Mouse (Mus musculus) heart, embryonic 12.5 days (tissue): ENCODE results near the gene Aunip. TPM values are rescaled to one million over a fixed set of nuclear protein-coding genes. Genes with fewer than 3 reads are reported as not detected.

Experiments
- ATAC-seq: fragments of 200-750 bp; cut with Nextera tagmentation; 2 replicates; pipeline ENCODE4 v1.8.0; 2017; ENCODE audit warnings: moderate TSS enrichment, moderate library complexity; ENCODE audit not compliant: insufficient number of reproducible peaks, low FRiP score
- H3K27ac ChIP-seq: fragments of 300-500 bp; sonication (generic); 2 replicates; pipeline ENCODE4 v1.5.1; 2016; ENCODE audit warnings: mild to moderate bottlenecking, moderate library complexity; ENCODE audit not compliant: poor library complexity, severe bottlenecking
- H3K27me3 ChIP-seq: fragments of 300-500 bp; sonication (generic); replicated peaks from 2 replicates; pipeline ENCODE4 v1.6.1; 2016; ENCODE audit warnings: mild to moderate bottlenecking, moderate library complexity
- H3K36me3 ChIP-seq: fragments of 300-500 bp; sonication (generic); 2 replicates; pipeline ENCODE4 v1.6.1; 2016; ENCODE audit warnings: mild to moderate bottlenecking, moderate library complexity
- H3K4me1 ChIP-seq: fragments of 300-500 bp; sonication (generic); replicated peaks from 2 replicates; pipeline ENCODE4 v1.6.1; 2016; ENCODE audit warnings: mild to moderate bottlenecking
- H3K4me2 ChIP-seq: fragments of 300-500 bp; sonication (generic); 2 replicates; pipeline ENCODE4 v1.6.1; 2016; ENCODE audit warnings: mild to moderate bottlenecking, moderate library complexity
- H3K4me3 ChIP-seq: fragments of 300-500 bp; sonication (generic); 2 replicates; pipeline ENCODE4 v1.5.1; 2016; ENCODE audit warnings: mild to moderate bottlenecking
- H3K9ac ChIP-seq: fragments of 300-500 bp; sonication (generic); 2 replicates; pipeline ENCODE4 v1.6.1; 2016; ENCODE audit warnings: mild to moderate bottlenecking, moderate library complexity
- H3K9me3 ChIP-seq: fragments of 300-500 bp; sonication (generic); replicated peaks from 2 replicates; pipeline ENCODE4 v1.6.1; 2016; ENCODE audit warnings: mild to moderate bottlenecking, moderate library complexity
- WGBS: fragments of 180-500 bp; shearing (Covaris S2); methylation state at CpG from one replicate; pipeline ENCODE4 v1.1.7; 2016; 5-methylcytosine and 5-hydroxymethylcytosine counted together
- polyA plus RNA-seq: library from polyadenylated mRNA; unstranded; fragments of >200 nt; fragmentation: Nextera tagmentation; extraction: Ambion mirVana; gene quantifications from 2 replicates; pipeline ENCODE4 v1.2.1, GENCODE M21; 2016

The Aunip gene
- polyA plus RNA-seq, 1 experiment from 2014 or later, result 12.0 TPM

DNA sequence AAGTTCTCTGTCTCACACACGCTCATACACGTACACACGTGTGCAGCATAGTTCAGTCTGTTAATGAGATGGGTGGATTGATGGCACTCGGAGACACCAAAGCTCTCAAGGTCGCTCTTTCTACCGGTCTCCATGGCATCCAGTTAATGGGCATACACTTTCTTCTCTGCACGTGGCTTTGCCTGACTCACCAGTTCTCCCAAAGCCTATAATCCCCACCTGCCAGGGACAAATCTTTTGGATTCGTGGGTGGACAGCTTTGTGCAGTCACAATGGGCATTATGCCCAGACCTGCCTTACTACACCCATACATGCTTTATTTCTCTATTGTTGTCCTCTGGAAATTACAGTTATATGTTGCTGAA is 25.0 kb downstream of the Aunip start:
- peak overlapping the region; percentile 97; the same call in 1 of the 2 replicates for H3K27ac ChIP-seq

GRCm38 (mm10) chr4:134538997-134539580 is 28.3 kb downstream of the Aunip start:
- H3K4me2 ChIP-seq, result no peak overlapping the region
- no peak overlapping the region for H3K9ac ChIP-seq
- H3K27me3 ChIP-seq, result no peaks in the 10 kb centered on the region
- H3K36me3 ChIP-seq, result peaks cover 60% of the 10 kb centered on the region
- no peak for ATAC-seq
- peaks cover 7% of the 10 kb centered on the region for H3K4me1 ChIP-seq
- 84% methylated on average over 10 of the region's 10 CpGs for WGBS
- H3K4me3 ChIP-seq, result no peak overlapping the region
- H3K9me3 ChIP-seq, result no peaks in the 10 kb centered on the region
- H3K27ac ChIP-seq, result no peak overlapping the region

More for the DNA sequence above, 25.0 kb downstream of the Aunip start:
- H3K27me3 ChIP-seq, result no peaks in the 10 kb centered on the region
- H3K4me1 ChIP-seq, result peaks cover 33% of the 10 kb centered on the region
- WGBS, result 23% methylated on average over 8 of the region's 8 CpGs
- H3K9me3 ChIP-seq, result no peaks in the 10 kb centered on the region
- H3K9ac ChIP-seq, result peak overlapping the region; percentile 58
- H3K4me3 ChIP-seq, result peak overlapping the region; percentile 99
- H3K36me3 ChIP-seq, result peaks cover 40% of the 10 kb centered on the region
- no peak for ATAC-seq
- H3K4me2 ChIP-seq, result peak overlapping the region; percentile 95

DNA sequence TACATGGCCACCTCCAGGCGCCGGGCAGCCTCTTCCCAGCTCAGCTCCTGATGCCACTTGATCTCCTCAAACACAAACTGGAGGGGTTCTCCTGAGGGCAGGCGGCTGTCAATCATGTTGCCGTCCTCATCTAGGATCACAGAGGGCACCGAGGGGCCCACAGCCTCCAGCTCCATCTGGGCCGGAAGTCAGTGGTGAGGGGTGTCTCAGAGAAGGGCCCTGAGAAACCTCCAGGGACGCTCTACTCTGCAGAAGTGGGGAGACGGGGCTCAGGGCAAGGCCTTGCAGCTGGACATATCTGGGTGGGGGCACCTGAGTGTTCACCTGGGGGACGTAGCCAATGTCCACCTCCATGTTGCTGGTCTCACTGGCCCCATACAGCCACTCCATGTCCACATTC is 31.9 kb downstream of the Aunip start:
- H3K9ac ChIP-seq, result no peak overlapping the region
- peaks cover 15% of the 10 kb centered on the region for H3K4me1 ChIP-seq
- H3K27ac ChIP-seq, result no peak overlapping the region
- no peaks in the 10 kb centered on the region for H3K9me3 ChIP-seq
- H3K36me3 ChIP-seq, result peaks cover 92% of the 10 kb centered on the region
- no peak overlapping the region for H3K4me3 ChIP-seq
- ATAC-seq, result no peak
- no peaks in the 10 kb centered on the region for H3K27me3 ChIP-seq
- H3K4me2 ChIP-seq, result no peak overlapping the region
- WGBS, result 89% methylated on average over 9 of the region's 9 CpGs

- WGBS, result 6% methylated on average over 5 of the region's 5 CpGs
- Histone ChIP-seq H3K9ac (0 out of 2 replicates have a peak overlapping the region, but pooled peaks have one; percentile 7), H3K27me3 (no peaks in the 10 kb centered on the region), H3K4me2 (no peak overlapping the region), H3K36me3 (peaks cover 90% of the 10 kb centered on the region), H3K4me1 (peaks cover 20% of the 10 kb centered on the region), H3K27ac (no peak overlapping the region), H3K4me3 (no peak overlapping the region), H3K9me3 (no peaks in the 10 kb centered on the region)
- peak; percentile 36 for ATAC-seq
These were observed 32.5 kb downstream of the Aunip start for GRCm38 (mm10) chr4:134543261-134543660.

GRCm38 (mm10) chr4:134546814-134547705 is 36.3 kb downstream of the Aunip start:
- H3K27ac ChIP-seq, result no peak overlapping the region

GRCm38 (mm10) chr4:134548169-134548938 is 37.6 kb downstream of the Aunip start:
- H3K4me3 ChIP-seq, result no peak overlapping the region
- H3K36me3 ChIP-seq, result peaks cover 57% of the 10 kb centered on the region
- peaks cover 8% of the 10 kb centered on the region for H3K9me3 ChIP-seq
- H3K4me1 ChIP-seq, result peaks cover 40% of the 10 kb centered on the region
- no peak overlapping the region for H3K9ac ChIP-seq
- no peak overlapping the region for H3K27ac ChIP-seq
- ATAC-seq, result 0 out of 2 replicates have a peak, but pooled peaks have one; percentile 2
- no peak overlapping the region for H3K4me2 ChIP-seq
- 54% methylated on average over 18 of the region's 18 CpGs for WGBS
- H3K27me3 ChIP-seq, result no peaks in the 10 kb centered on the region

More at GRCm38 (mm10) chr4:134546814-134547705, 36.3 kb downstream of the Aunip start:
- peaks cover 68% of the 10 kb centered on the region for H3K36me3 ChIP-seq
- 63% methylated on average over 9 of the region's 9 CpGs for WGBS
- H3K4me2 ChIP-seq, result no peak overlapping the region
- H3K4me1 ChIP-seq, result peaks cover 35% of the 10 kb centered on the region
- H3K27me3 ChIP-seq, result no peaks in the 10 kb centered on the region
- H3K9ac ChIP-seq, result peak overlapping the region; percentile 20
- H3K4me3 ChIP-seq, result no peak overlapping the region
- H3K9me3 ChIP-seq, result peaks cover 8% of the 10 kb centered on the region
- no peak for ATAC-seq

GRCm38 (mm10) chr4:134549899-134550298 is 39.1 kb downstream of the Aunip start:
- peaks cover 8% of the 10 kb centered on the region for H3K9me3 ChIP-seq
- 97% methylated on average over 8 of the region's 8 CpGs for WGBS
- H3K27me3 ChIP-seq, result no peaks in the 10 kb centered on the region
- ATAC-seq, result no peak
- no peak overlapping the region for H3K4me3 ChIP-seq
- no peak overlapping the region for H3K4me2 ChIP-seq
- no peak overlapping the region for H3K27ac ChIP-seq
- no peak overlapping the region for H3K9ac ChIP-seq
- peaks cover 40% of the 10 kb centered on the region for H3K4me1 ChIP-seq
- peaks cover 41% of the 10 kb centered on the region for H3K36me3 ChIP-seq

DNA sequence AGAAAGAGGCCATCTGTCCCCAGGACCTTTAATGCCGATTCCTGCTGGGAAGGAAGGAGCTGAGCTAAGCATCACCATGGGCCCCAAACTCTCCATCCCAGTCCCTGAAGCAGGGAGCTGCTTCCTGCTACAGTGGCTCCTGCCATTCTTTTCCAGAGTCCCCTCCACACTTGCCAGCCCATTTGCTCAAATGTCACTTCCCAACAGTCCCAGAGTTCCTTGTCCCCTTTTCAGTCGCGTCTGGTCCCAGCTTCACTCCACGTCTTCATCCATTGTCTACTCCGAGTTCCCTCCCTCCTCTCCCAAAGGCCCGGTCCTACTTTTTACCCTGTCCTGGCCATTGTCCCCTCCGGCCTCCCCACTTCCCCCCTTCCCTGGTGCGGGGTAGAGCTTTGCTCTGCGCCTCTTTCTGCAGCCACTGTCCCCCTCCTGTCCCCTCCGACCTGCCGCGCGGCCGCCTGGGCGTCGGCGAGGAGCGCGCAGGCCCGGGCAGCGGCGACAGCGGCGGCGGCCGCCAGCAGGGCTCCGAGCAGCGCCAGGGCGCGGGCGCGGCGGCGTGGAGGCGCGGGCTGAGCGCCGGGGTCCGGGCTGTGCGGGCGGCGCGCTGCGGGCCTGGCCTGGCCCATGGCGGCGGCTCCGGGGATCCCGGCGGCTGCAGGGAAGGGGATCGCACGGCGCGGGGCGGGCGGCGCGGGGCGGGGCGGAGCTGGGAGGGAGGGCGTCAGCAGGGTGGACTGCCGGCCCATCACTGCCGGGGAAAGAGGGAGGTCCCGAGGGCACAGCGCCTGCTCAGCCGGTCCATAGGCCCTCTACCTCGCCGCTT is 40.9 kb downstream of the Aunip start, which contains the start of gene Selenon:
Gene Selenon (minus strand): TSS at position 673 of the 823 bp plus-strand sequence.
- peak within 1 kb of the TSS; percentile 74 for H3K4me2 ChIP-seq
- H3K4me3 ChIP-seq, result peak within 1 kb of the TSS; percentile 81
- peak within 1 kb of the TSS; percentile 88 for H3K9ac ChIP-seq
- H3K4me1 ChIP-seq, result peaks cover 35% of the 10 kb centered on the region
- peak within 1 kb of the TSS; percentile 81 for H3K27ac ChIP-seq
- ATAC-seq, result peak; percentile 83
- WGBS, result 6% methylated on average over 63 of the region's 67 CpGs
- H3K36me3 ChIP-seq, result peaks cover 25% of the 10 kb centered on the region
- H3K9me3 ChIP-seq, result peaks cover 8% of the 10 kb centered on the region
- H3K27me3 ChIP-seq, result no peaks in the 10 kb centered on the region

DNA sequence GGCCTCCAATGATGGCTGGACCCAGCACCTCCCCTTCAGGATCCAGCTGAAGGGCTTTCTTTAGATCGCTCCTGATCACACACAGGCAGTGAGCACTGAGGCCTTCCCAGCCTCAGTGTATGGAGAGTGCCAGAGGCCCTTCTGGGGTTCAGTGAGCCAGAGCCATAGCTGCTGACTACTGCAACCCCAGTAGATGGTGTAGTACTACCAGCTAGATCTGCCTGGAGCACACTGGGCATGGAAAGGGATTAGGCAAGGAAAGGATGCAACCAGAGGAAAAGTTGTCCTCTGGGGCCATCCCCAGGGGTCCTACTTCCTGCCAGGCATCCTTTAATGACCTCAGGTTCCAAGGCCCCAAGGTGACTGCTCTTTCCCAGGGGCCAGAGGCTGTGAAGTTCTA is 42.8 kb downstream of the Aunip start:
- H3K27ac ChIP-seq, result no peak overlapping the region
- H3K4me3 ChIP-seq, result no peak overlapping the region
- no peak for ATAC-seq
- peaks cover 15% of the 10 kb centered on the region for H3K36me3 ChIP-seq
- peaks cover 27% of the 10 kb centered on the region for H3K4me1 ChIP-seq
- no peaks in the 10 kb centered on the region for H3K27me3 ChIP-seq
- no peak overlapping the region for H3K9ac ChIP-seq
- H3K4me2 ChIP-seq, result no peak overlapping the region
- 83% methylated on average over 1 of the region's 1 CpGs for WGBS
- peaks cover 8% of the 10 kb centered on the region for H3K9me3 ChIP-seq

DNA sequence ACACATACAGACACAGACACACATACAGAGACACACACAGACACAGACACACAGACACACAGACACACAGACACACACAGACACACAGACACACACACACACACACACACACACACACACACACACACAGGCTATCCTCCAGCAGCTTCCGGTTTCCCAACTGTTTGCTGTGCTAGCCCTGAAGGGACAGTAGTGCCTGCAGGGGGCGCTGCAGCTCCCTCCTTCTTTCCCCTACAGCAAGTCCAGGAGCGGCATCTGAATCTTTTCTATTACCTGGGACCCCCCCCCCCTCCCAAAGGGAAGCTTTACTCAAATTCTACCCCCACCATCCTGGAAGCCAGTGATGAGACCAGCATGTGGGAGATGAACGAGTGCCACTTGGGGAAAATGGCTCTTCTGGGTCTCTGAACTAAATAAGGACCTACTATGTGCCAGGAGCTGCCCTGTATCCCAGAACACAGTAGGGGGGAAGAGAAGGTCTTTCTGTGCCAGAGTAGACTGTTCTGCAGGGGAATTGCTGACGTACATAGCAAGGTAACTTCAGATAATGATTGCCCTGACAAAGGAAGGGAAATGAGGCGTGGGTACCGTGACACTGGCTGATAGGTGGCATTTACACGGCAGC is 45.3 kb downstream of the Aunip start:
- whole genome bisulfite sequencing, result 63% methylated on average over 8 of the region's 8 CpGs

More for the DNA sequence above, 45.3 kb downstream of the Aunip start:
- Histone ChIP-seq H3K27me3 (no peaks in the 10 kb centered on the region), H3K4me3 (no peak overlapping the region), H3K9me3 (no peaks in the 10 kb centered on the region), H3K27ac (no peak overlapping the region), H3K4me1 (peaks cover 25% of the 10 kb centered on the region), H3K4me2 (no peak overlapping the region), H3K9ac (no peak overlapping the region), H3K36me3 (peaks cover 7% of the 10 kb centered on the region; the same call in 1 of the 2 replicates)
- no peak for ATAC-seq
